Mouse (Mus musculus): ENCODE measurements around the gene Tmem120b. TPM values are rescaled to one million over a fixed set of nuclear protein-coding genes. Genes with fewer than 3 reads are reported as not detected.

The Tmem120b gene
- total and polyA plus RNA-seq, 3 experiments: 5.6 to 6.8 TPM; not detected in 1

GRCm38 (mm10) chr5:123157972-123158371, 89.8 kb downstream of the Tmem120b start:
- Histone ChIP-seq H3K9ac (ENCODE audit: control insufficient read depth, low read depth, low read length, poor library complexity, severe bottlenecking) (no peak overlapping the region), H3K9me3 (replicated peaks; ENCODE audit: insufficient read depth, low read length) (no peaks in the 10 kb centered on the region), H3K79me2 (ENCODE audit: control insufficient read depth, insufficient read depth, low read length, poor library complexity) (no peaks in the 10 kb centered on the region), H3K27me3 (ENCODE audit: control insufficient read depth in 1 of 2, insufficient read depth in 2 of 2, low read length in 2 of 2) (no peaks in the 10 kb centered on the region), H3K4me3 (ENCODE audit: control insufficient read depth in 1 of 2, insufficient read depth in 1 of 2, low read depth in 2 of 2, low read length in 2 of 2) (no peak overlapping the region), H3K36me3 (ENCODE audit: control insufficient read depth in 1 of 2, insufficient read depth in 2 of 2, low read length in 2 of 2) (peaks cover 0 to 9% of the 10 kb centered on the region in 2 experiments; a peak in 2 of 4 replicates), H3K27ac (ENCODE audit: control insufficient read depth, low read depth, low read length) (no peak overlapping the region), H3K4me1 (ENCODE audit: control insufficient read depth in 1 of 2, insufficient read depth in 2 of 2, low read length in 2 of 2) (no peaks in the 10 kb centered on the region)
- DNase-seq (ENCODE audit: low read depth, low spot score): no peak
- TF ChIP-seq HCFC1 (IDR thresholded peaks at IDR 0.05; ENCODE audit: low read depth, low read length): no peak
- no peak for TF ChIP-seq GATA1 (IDR thresholded peaks at IDR 0.05; ENCODE audit: low read depth, low read length)
- no peak for TF ChIP-seq EP300 (IDR thresholded peaks at IDR 0.05; ENCODE audit: low read depth in 1 of 2, low read length in 2 of 2)
- TF ChIP-seq TBP (IDR thresholded peaks at IDR 0.05; ENCODE audit: low read depth, low read length): no peak
- no peak for TF ChIP-seq POLR2A (IDR thresholded peaks at IDR 0.05; ENCODE audit: control insufficient read depth in 1 of 2, insufficient read depth in 1 of 2, low read depth in 1 of 2, low read length in 2 of 2, poor library complexity in 1 of 2)
- TF ChIP-seq MAZ (IDR thresholded peaks at IDR 0.05; ENCODE audit: low read depth, low read length): no peak

- Histone ChIP-seq H3K4me3 (ENCODE audit: control insufficient read depth in 1 of 2, insufficient read depth in 1 of 2, low read depth in 2 of 2, low read length in 2 of 2) (no peak overlapping the region), H3K9me3 (replicated peaks; ENCODE audit: insufficient read depth, low read length) (no peaks in the 10 kb centered on the region), H3K9ac (ENCODE audit: control insufficient read depth, low read depth, low read length, poor library complexity, severe bottlenecking) (no peak overlapping the region), H3K36me3 (ENCODE audit: control insufficient read depth in 1 of 2, insufficient read depth in 2 of 2, low read length in 2 of 2) (peaks cover 0 to 9% of the 10 kb centered on the region in 2 experiments; a peak in 2 of 4 replicates), H3K79me2 (ENCODE audit: control insufficient read depth, insufficient read depth, low read length, poor library complexity) (no peaks in the 10 kb centered on the region), H3K27me3 (ENCODE audit: control insufficient read depth in 1 of 2, insufficient read depth in 2 of 2, low read length in 2 of 2) (no peaks in the 10 kb centered on the region), H3K4me1 (ENCODE audit: control insufficient read depth in 1 of 2, insufficient read depth in 2 of 2, low read length in 2 of 2) (no peaks in the 10 kb centered on the region), H3K27ac (ENCODE audit: control insufficient read depth, low read depth, low read length) (no peak overlapping the region)
- no peak for DNase-seq (ENCODE audit: low read depth, low spot score)
- no peak for TF ChIP-seq RAD21 (IDR thresholded peaks at IDR 0.05; ENCODE audit: low read depth, low read length)
- no peak for TF ChIP-seq SMC3 (IDR thresholded peaks at IDR 0.05; ENCODE audit: low read depth, low read length)
- TF ChIP-seq ZKSCAN1 (IDR thresholded peaks at IDR 0.05; ENCODE audit: low read depth, low read length): no peak
Observed at GRCm38 (mm10) chr5:123159446-123159845, 91.2 kb downstream of the Tmem120b start.

DNA sequence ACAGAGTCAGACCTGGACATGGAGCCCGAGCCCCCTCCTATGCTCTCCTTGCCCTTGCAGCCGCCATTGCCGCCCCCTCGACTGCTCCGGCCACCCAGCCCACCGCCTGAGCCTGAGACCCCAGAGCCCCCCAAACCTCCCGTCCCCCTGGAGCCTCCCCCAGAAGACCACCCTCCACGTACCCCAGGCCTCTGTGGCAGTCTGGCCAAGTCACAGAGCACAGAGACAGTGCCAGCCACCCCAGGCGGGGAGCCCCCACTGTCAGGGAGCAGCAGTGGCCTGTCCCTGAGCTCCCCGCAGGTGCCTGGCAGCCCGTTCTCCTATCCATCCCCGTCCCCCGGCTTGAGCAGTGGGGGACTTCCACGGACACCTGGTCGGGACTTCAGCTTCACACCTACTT, 91.7 kb downstream of the Tmem120b start:
- TF ChIP-seq CHD2 (IDR thresholded peaks at IDR 0.05; ENCODE audit: low read length): no peak
- no peak for TF ChIP-seq TBP (IDR thresholded peaks at IDR 0.05; ENCODE audit: low read depth, low read length)
- no peak for TF ChIP-seq HCFC1 (IDR thresholded peaks at IDR 0.05; ENCODE audit: low read depth, low read length)
- TF ChIP-seq POLR2AphosphoS2 (IDR thresholded peaks at IDR 0.05; ENCODE audit: low read length): no peak
- TF ChIP-seq MAFK (IDR thresholded peaks at IDR 0.05; ENCODE audit: borderline replicate concordance, low read depth, low read length): no peak
- no peak for TF ChIP-seq E2F4 (IDR thresholded peaks at IDR 0.05; ENCODE audit: borderline replicate concordance, low read depth, low read length)
- no peak for TF ChIP-seq CTCF (IDR thresholded peaks at IDR 0.05 in 2 of 3, conservative IDR thresholded peaks at IDR 0.05 in 1 of 3; ENCODE audit: control insufficient read depth in 1 of 3, insufficient read depth in 1 of 3, low read depth in 2 of 3, low read length in 3 of 3, poor library complexity in 1 of 3, severe bottlenecking in 1 of 3)
- TF ChIP-seq ZNF384 (IDR thresholded peaks at IDR 0.05; ENCODE audit: low read depth, low read length): no peak
- TF ChIP-seq GATA1 (IDR thresholded peaks at IDR 0.05; ENCODE audit: low read depth, low read length): no peak
- TF ChIP-seq TAL1 (IDR thresholded peaks at IDR 0.05; ENCODE audit: low read length): no peak
- TF ChIP-seq MAX (IDR thresholded peaks at IDR 0.05; ENCODE audit: low read length): no peak
- no peak for TF ChIP-seq CHD1 (IDR thresholded peaks at IDR 0.05; ENCODE audit: low read depth, low read length)
- TF ChIP-seq EP300 (IDR thresholded peaks at IDR 0.05; ENCODE audit: low read depth in 1 of 2, low read length in 2 of 2): no peak
- no peak for TF ChIP-seq USF2 (IDR thresholded peaks at IDR 0.05; ENCODE audit: borderline replicate concordance in 1 of 2, insufficient read depth in 1 of 2, low read depth in 1 of 2, low read length in 2 of 2)
- no peak for TF ChIP-seq POLR2AphosphoS5 (IDR thresholded peaks at IDR 0.05; ENCODE audit: borderline replicate concordance, low read depth, low read length)
- no peak for TF ChIP-seq ETS1 (IDR thresholded peaks at IDR 0.05; ENCODE audit: low read depth, low read length)
- no peak for TF ChIP-seq ZC3H11A (IDR thresholded peaks at IDR 0.05; ENCODE audit: low read depth, low read length)
- TF ChIP-seq GABPA (IDR thresholded peaks at IDR 0.05; ENCODE audit: low read depth, low read length): no peak
- no peak for TF ChIP-seq SIN3A (IDR thresholded peaks at IDR 0.05; ENCODE audit: low read length)
- no peak for TF ChIP-seq JUND (IDR thresholded peaks at IDR 0.05; ENCODE audit: low read depth, low read length)
- H3K36me3 ChIP-seq (ENCODE audit: control insufficient read depth in 1 of 2, insufficient read depth in 2 of 2, low read length in 2 of 2): peaks cover 0 to 9% of the 10 kb centered on the region in 2 experiments; a peak in 2 of 4 replicates
- no peaks in the 10 kb centered on the region for H3K79me2 ChIP-seq (ENCODE audit: control insufficient read depth, insufficient read depth, low read length, poor library complexity)
- H3K4me1 ChIP-seq (ENCODE audit: control insufficient read depth in 1 of 2, insufficient read depth in 2 of 2, low read length in 2 of 2): no peaks in the 10 kb centered on the region
- DNase-seq (ENCODE audit: low read depth, low spot score): no peak
- no peaks in the 10 kb centered on the region for H3K27me3 ChIP-seq (ENCODE audit: control insufficient read depth in 1 of 2, insufficient read depth in 2 of 2, low read length in 2 of 2)
- H3K9me3 ChIP-seq (replicated peaks; ENCODE audit: insufficient read depth, low read length): no peaks in the 10 kb centered on the region
- no peak overlapping the region for H3K27ac ChIP-seq (ENCODE audit: control insufficient read depth, low read depth, low read length)
- H3K4me3 ChIP-seq (ENCODE audit: control insufficient read depth in 1 of 2, insufficient read depth in 1 of 2, low read depth in 2 of 2, low read length in 2 of 2): no peak overlapping the region
- H3K9ac ChIP-seq (ENCODE audit: control insufficient read depth, low read depth, low read length, poor library complexity, severe bottlenecking): no peak overlapping the region
